Mouse (Mus musculus) thymus, postnatal 0 days (tissue): ENCODE measurements around the gene Krt5. TPM values are rescaled to one million over a fixed set of nuclear protein-coding genes. Genes with fewer than 3 reads are reported as not detected.
A peak's percentile ranks its signal among the peaks of the same experiment; 100 is the strongest.
"Not testable (repeated sequence)": the region's sequence is repeated elsewhere in the genome, so short reads cannot be mapped to it uniquely, and the experiment has no call there.

Experiments
- DNase-seq: peaks from one replicate; pipeline ENCODE4 v3.0.0-alpha.2; 2015; ENCODE audit warnings: low spot score
- polyA plus RNA-seq: library from polyadenylated mRNA; unstranded; fragments of >200 nt; fragmentation: Nextera tagmentation; extraction: Ambion mirVana; gene quantifications from 2 replicates; pipeline ENCODE4 v1.2.1, GENCODE M21; 2015

The Krt5 gene
- 110 and 117 TPM in 2 replicates for polyA plus RNA-seq

GRCm38 (mm10) chr15:101712720-101713119, at the start of gene Krt5:
Gene Krt5 (minus strand): TSS chr15:101712898.
- no peak for DNase-seq

DNA sequence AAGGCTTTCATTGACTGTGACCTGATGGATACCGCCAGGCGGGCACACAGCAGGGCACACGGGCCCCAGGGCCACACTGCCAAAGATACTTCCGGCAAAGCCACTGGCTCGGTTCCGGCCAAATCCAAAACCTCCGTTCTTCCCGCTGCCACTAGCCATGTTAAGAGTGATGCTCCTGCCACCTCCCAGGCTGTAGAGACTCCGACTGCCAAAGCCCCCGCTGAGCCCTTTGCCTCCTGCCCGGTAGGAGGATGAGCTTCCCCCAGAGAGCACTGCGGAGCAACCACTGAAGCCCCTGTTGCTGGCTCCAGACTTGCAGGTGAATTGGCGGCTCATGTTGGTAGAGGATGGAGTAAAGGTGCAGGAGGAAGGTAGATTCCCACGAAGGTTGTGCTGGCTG, 30.0 kb upstream of the Krt5 start, which contains the start of gene Krt71:
Gene Krt71 (minus strand): TSS at position 399 of the 400 bp plus-strand sequence.
- no peak for DNase-seq

- DNase-seq: no peak
Measured at GRCm38 (mm10) chr15:101737786-101738185, 25.1 kb upstream of the Krt5 start.

DNA sequence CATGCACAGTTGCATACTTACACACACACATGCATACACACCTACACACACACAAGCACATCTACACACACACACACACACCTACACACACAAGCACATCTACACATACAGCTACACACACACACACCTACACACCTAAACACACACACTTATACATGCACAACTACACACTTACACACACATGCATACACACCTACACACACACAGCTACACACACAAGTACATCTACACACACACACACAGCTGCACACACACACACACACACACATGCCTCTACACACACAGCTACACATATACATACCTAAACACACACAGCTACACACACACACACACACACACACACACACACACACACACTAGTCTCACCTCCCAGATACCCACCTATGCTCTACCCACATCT, 18.0 kb upstream of the Krt5 start:
- no peak for DNase-seq

DNA sequence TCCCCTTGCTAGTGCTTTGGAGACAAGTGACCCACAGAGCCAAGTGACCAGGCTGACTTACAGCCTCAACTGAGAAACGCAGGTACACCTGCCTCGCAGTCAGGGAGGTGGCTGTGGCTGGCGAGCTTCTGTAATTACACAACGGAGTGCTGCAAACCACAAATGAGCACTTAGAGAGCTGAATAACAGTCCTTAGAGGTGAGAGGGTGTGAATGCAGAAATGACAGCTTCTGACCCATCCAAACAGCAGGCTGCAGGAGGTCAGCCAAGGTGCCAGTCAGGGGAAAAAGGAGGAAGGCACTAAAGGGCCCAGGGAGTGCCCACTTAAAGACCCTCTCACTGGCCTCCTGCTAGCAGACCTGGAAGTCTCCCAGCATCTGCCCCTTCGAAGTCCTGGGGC, 12.0 kb upstream of the Krt5 start:
- no peak for DNase-seq

DNA sequence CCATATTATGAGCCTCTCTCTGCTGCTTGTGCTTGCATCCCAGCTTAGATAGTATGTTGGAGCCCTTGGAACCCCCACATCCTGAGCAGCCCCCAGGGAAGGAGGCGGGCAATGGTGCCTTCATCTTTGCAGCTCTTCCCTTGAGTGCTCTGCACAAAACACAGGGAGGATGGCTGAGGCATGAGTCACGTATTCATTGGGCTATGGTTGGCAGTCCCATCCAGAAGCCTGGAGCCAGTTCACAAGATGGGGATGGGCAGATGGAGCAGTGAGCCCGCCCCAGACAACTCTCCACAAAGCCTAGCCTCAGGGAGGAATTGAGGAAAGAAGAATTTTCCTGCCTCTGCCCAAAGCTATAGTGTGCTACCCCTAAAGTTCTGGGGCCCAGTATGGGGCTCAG, 3.1 kb upstream of the Krt5 start:
- no peak for DNase-seq

DNA sequence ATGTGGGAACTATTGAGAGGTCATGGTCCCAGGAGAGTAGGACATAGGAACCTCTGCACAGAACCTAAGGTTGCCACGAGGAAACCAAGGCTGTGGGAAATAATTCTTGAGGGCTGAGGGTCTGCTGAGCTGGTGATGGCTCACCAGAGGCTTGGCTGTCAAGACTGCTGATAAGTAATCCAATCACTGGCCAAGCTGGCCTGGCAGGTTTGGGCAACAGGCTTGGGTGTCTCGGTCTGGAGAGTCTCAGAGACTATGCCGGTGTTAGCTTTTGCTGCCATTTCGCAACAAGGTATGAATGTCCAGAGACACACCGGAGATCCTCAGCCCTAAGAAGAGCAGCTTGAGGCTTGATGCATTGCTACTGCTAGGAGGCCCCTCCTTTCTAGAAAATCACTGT, 1.7 kb upstream of the Krt5 start:
- DNase-seq: no peak

GRCm38 (mm10) chr15:101713731-101714130, 1.0 kb upstream of the Krt5 start:
- no peak for DNase-seq

DNA sequence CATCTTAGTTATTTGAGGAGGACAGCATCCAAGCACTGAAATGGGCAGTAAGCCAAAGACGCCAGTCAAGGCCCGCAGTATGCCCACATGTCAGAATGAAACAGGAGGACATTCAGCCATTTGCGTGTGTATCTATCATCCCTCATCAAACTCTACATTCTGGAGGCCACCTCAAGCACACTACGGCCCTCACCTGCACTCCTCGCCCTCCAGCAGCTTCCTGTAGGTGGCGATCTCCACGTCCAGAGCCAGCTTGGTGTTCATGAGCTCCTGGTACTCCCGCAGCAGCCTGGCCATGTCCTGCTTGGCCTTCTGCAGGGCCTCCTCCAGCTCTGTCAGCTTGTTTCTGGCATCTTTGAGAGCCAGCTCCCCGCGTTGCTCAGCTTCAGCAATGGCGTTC, 4.0 kb downstream of the Krt5 start:
- DNase-seq: no peak

DNA sequence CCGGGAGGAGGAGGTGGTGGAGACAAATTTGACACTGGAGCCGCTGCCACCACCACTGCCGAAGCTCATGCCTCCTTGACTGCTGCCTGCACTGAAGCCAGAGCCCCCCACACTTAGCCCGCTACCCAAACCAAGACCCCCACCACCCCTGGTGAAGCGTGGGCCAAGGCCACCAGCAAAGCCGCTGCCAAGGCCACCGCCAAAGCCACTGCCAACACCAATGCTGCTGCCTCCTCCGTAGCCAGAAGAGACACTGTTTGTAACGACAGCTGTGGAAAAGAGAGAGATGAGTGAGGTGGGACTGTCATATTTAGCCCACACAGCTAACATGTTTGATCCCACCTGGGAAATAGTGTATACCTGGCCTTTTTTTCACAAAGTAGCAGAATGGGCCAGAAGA, 5.2 kb downstream of the Krt5 start:
- no peak for DNase-seq

- DNase-seq: peak; percentile 5
Measured at GRCm38 (mm10) chr15:101704066-101704465, 8.6 kb downstream of the Krt5 start.

DNA sequence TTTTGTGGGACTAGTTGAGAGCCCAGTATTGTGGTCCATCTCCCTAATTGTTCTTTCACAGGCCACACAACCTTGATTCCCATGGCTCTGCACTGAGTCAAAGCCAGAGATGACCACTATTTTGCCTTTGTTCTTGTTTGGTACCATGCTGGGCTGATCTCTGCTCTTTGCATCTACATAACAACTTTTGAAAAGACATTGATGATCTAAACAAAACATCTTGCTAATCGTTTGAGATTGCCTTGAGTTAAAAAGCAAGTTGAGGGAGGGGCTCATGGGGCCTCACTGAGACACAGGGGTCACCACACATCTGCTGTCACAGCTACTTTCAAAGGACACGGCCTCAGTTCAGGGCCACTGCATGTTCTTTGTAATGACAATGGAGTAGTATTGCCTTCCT, 10.3 kb downstream of the Krt5 start:
- DNase-seq: no peak

- DNase-seq: no peak
Measured at GRCm38 (mm10) chr15:101699866-101700265, 12.8 kb downstream of the Krt5 start.

GRCm38 (mm10) chr15:101699192-101699591, 13.5 kb downstream of the Krt5 start:
- no peak for DNase-seq

GRCm38 (mm10) chr15:101697326-101698188, 15.1 kb downstream of the Krt5 start:
- DNase-seq: no peak

GRCm38 (mm10) chr15:101694207-101694606, 18.5 kb downstream of the Krt5 start, which contains the start of gene Krt6a:
Gene Krt6a (minus strand): TSS chr15:101694307.
- no peak for DNase-seq

DNA sequence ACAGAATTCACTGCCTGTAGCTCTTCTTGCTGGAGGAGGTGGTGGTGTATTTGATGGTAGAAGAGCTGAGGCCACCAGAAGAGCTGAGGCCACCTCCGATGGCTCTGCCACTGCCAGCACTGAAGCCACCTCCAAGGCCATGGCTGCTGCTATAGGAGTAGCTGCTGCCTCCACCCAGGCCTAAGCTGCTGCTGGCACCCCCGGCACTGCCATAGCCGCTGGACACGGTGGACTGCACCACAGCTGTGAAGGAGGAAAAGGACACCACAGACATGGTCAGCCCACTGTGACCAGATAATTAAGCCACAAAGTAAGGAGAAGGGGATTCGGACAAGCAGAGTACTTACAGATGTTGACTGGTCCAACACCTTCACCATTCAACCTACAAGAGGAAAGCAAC, 22.2 kb downstream of the Krt5 start:
- DNase-seq: not testable (repeated sequence)

DNA sequence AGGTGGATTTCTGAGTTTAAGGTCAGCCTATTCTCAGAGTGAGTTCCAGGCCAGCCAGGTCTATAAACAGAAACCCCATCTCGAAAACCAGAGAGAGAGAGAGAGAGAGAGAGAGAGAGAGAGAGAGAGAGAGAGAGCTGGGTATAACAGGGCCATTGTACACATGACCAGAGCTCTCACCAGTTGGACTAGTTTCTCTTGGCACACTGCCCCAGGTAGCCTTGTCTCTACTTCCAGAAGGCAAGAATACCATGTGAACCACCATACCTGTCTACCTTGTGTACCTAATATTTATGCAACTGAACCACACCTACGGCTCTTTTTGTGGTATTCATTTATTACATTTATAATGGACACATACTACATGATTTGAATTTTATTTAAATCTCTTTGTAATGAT, 24.5 kb downstream of the Krt5 start:
- no peak for DNase-seq

DNA sequence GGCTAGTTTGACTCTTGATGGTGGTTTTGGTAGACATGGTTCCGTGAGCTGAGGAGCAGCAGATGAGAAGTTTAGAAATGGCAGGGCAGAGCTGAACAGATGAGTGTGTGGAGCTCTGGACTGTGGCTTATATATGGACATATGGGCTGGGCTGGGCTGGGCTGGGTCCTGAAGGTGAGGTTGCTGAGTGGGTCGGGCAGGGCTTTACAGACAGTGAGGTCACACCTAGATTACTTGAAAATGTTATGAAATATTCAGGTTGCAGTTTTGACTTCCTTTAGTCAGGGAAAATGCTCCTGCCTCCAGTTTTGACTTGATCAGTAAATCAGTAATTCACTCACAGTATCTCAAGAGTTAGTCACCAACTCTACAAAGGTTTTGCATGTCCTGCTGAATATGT, 32.5 kb downstream of the Krt5 start, which contains the start of gene Krt6b:
Gene Krt6b (minus strand): TSS at position 101 of the 400 bp plus-strand sequence.
- no peak for DNase-seq

GRCm38 (mm10) chr15:101675978-101676377, 36.7 kb downstream of the Krt5 start:
- no peak for DNase-seq
